Mouse (Mus musculus) limb, embryonic 13.5 days (tissue): ENCODE measurements at regions not wholly inside any gene's neighbourhood (a gene's known extent, or its start where the extent isn't known, plus 50 kb on each side); places are given as distances from the start of the nearest gene placed in this dataset.
A peak's percentile ranks its signal among the peaks of the same experiment; 100 is the strongest.

Experiments used
- ATAC-seq: fragments of 200-750 bp; cut with Nextera tagmentation; 2 replicates; pipeline ENCODE4 v1.8.0; 2017; ENCODE audit warnings: low read depth, moderate number of reproducible peaks, moderate TSS enrichment; ENCODE audit not compliant: low FRiP score
- H3K27ac ChIP-seq: fragments of 300-500 bp; sonication (generic); 2 replicates; pipeline ENCODE4 v1.5.1; 2015; ENCODE audit warnings: inconsistent platforms, mild to moderate bottlenecking, moderate library complexity
- H3K27me3 ChIP-seq: fragments of 300-500 bp; sonication (generic); 2 replicates; pipeline ENCODE4 v1.6.1; 2015; ENCODE audit warnings: mild to moderate bottlenecking, inconsistent platforms
- H3K36me3 ChIP-seq: fragments of 300-500 bp; sonication (generic); 2 replicates; pipeline ENCODE4 v1.6.1; 2015; ENCODE audit warnings: inconsistent platforms, mild to moderate bottlenecking, moderate library complexity
- H3K4me1 ChIP-seq: fragments of 300-500 bp; sonication (generic); 2 replicates; pipeline ENCODE4 v1.6.1; 2015; ENCODE audit warnings: inconsistent platforms
- H3K4me2 ChIP-seq: fragments of 300-500 bp; sonication (generic); replicated peaks from 2 replicates; pipeline ENCODE4 v1.6.1; 2015; ENCODE audit warnings: inconsistent platforms, mild to moderate bottlenecking, moderate library complexity
- H3K4me3 ChIP-seq: fragments of 300-500 bp; sonication (generic); 2 replicates; pipeline ENCODE4 v1.5.1; 2015; ENCODE audit warnings: moderate library complexity, mild to moderate bottlenecking, inconsistent platforms
- H3K9ac ChIP-seq: fragments of 300-500 bp; sonication (generic); 2 replicates; pipeline ENCODE4 v1.6.1; 2015; ENCODE audit warnings: mild to moderate bottlenecking, inconsistent platforms
- H3K9me3 ChIP-seq: fragments of 300-500 bp; sonication (generic); 2 replicates; pipeline ENCODE4 v1.6.1; 2016; ENCODE audit warnings: inconsistent platforms
- WGBS: fragments of 180-500 bp; shearing (Covaris S2); methylation state at CpG from one replicate; pipeline ENCODE4 v1.1.7; 2015; 5-methylcytosine and 5-hydroxymethylcytosine counted together

- no peak for ATAC-seq
- H3K27me3 ChIP-seq: no peaks in the 10 kb centered on the region
- no peak overlapping the region for H3K4me3 ChIP-seq
- WGBS: 87% methylated on average over 6 of the region's 6 CpGs
- no peak overlapping the region for H3K9ac ChIP-seq
- H3K4me1 ChIP-seq: no peaks in the 10 kb centered on the region
- no peak overlapping the region for H3K27ac ChIP-seq
- no peaks in the 10 kb centered on the region for H3K9me3 ChIP-seq
- H3K36me3 ChIP-seq: no peaks in the 10 kb centered on the region
- no peak overlapping the region for H3K4me2 ChIP-seq
Measured at GRCm38 (mm10) chr1:83701696-83702404, 293.9 kb upstream of the Sphkap start.

GRCm38 (mm10) chr1:83697422-83697821 lies 289.4 kb upstream of the Sphkap start:
- Histone ChIP-seq H3K9me3 (no peaks in the 10 kb centered on the region), H3K9ac (no peak overlapping the region), H3K4me2 (no peak overlapping the region), H3K4me3 (no peak overlapping the region), H3K27ac (no peak overlapping the region), H3K27me3 (no peaks in the 10 kb centered on the region), H3K4me1 (no peaks in the 10 kb centered on the region), H3K36me3 (no peaks in the 10 kb centered on the region)
- WGBS: 10% methylated on average over 6 of the region's 6 CpGs
- ATAC-seq: no peak

DNA sequence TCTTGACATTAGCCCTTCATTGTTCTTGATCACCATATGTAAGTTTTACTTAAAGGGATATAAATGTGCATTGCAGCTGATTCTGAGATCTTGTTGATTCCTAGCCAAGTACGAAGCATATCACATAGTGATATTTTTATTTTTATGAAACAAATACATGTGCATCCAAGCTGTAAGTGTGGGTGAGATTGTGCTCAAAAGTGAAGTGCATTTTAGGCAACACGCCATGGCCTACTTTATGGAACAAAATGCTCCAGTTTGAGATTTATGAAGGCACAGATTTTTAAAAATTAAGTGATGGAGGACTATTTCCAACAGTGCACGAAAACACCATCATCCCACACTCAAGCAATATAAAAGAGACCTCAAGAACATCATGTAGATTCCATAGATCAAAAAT lies 277.2 kb upstream of the Sphkap start:
- WGBS: 75% methylated on average over 3 of the region's 3 CpGs
- Histone ChIP-seq H3K9me3 (no peaks in the 10 kb centered on the region), H3K9ac (no peak overlapping the region), H3K4me1 (no peaks in the 10 kb centered on the region), H3K4me2 (no peak overlapping the region), H3K27ac (no peak overlapping the region), H3K4me3 (no peak overlapping the region), H3K36me3 (no peaks in the 10 kb centered on the region), H3K27me3 (no peaks in the 10 kb centered on the region)
- ATAC-seq: no peak

- Histone ChIP-seq H3K27ac (no peak overlapping the region), H3K27me3 (no peaks in the 10 kb centered on the region)
- 72% methylated on average over 2 of the region's 2 CpGs for WGBS
Measured at GRCm38 (mm10) chr1:83665326-83665725, 257.3 kb upstream of the Sphkap start.

DNA sequence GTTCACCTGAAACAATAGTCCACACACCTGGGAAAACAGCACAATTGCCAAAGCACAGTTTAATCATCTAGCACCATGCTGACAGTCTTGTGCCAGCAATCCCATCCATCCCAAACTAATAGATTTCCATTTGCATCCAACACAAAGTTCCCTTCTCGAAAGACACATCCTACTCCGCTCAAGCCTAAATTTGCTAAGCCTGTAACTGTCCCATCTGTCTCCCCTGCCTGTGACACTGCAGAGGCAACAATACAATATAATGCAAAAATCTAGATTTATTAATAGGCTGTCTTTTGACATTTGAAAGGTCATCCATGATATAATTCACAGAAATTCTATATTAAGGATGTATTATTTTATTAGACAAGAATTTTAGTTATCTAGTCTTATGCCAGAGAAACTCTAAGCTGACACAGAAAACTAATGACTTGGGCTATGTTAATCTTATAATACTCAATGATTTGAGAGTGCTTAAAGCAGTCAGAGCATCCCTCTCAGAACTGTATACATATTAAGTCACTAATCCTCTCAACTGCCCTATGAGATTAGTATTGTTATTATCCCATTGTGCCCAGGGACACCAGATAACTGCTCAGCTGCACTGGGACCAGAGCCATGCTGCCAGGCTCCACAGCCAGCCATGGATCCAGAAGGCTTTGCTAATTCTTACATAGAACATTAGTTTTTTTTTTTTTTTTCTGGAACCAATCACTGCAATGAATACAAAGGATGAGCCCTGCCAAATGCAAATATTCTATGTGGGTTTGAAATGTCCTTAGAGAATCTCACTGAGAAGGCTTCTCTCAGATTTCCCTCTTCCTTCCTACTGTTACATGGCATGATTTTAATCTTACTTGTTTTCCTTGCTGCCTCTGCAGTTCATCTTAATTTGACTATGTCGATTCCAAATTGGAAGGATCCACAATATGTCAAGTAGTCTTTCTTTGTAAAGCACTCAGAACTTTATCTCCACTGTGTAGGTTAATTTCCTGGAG lies 254.1 kb upstream of the Sphkap start:
- Histone ChIP-seq H3K4me2 (no peak overlapping the region), H3K4me3 (no peak overlapping the region), H3K4me1 (no peaks in the 10 kb centered on the region), H3K9me3 (no peaks in the 10 kb centered on the region), H3K27me3 (no peaks in the 10 kb centered on the region), H3K27ac (no peak overlapping the region), H3K9ac (no peak overlapping the region), H3K36me3 (no peaks in the 10 kb centered on the region)
- ATAC-seq: no peak
- WGBS: 88% methylated on average over 3 of the region's 3 CpGs

More at GRCm38 (mm10) chr1:83665326-83665725, 257.3 kb upstream of the Sphkap start:
- ATAC-seq: no peak
- H3K9ac ChIP-seq: no peak overlapping the region
- H3K4me2 ChIP-seq: no peak overlapping the region
- no peaks in the 10 kb centered on the region for H3K36me3 ChIP-seq
- H3K4me3 ChIP-seq: no peak overlapping the region
- no peaks in the 10 kb centered on the region for H3K9me3 ChIP-seq
- H3K4me1 ChIP-seq: no peaks in the 10 kb centered on the region

- no peak overlapping the region for H3K4me2 ChIP-seq
- H3K4me1 ChIP-seq: no peaks in the 10 kb centered on the region
- no peaks in the 10 kb centered on the region for H3K9me3 ChIP-seq
- no peaks in the 10 kb centered on the region for H3K36me3 ChIP-seq
- WGBS: 85% methylated on average over 2 of the region's 2 CpGs
- no peak overlapping the region for H3K9ac ChIP-seq
- H3K4me3 ChIP-seq: no peak overlapping the region
- ATAC-seq: no peak
- no peak overlapping the region for H3K27ac ChIP-seq
- H3K27me3 ChIP-seq: no peaks in the 10 kb centered on the region
Measured at GRCm38 (mm10) chr1:83653661-83654060, 245.7 kb upstream of the Sphkap start.

GRCm38 (mm10) chr1:83645606-83646005 lies 237.6 kb upstream of the Sphkap start:
- H3K4me1 ChIP-seq: no peaks in the 10 kb centered on the region
- no peaks in the 10 kb centered on the region for H3K9me3 ChIP-seq
- no peaks in the 10 kb centered on the region for H3K27me3 ChIP-seq
- no peak overlapping the region for H3K9ac ChIP-seq
- no peaks in the 10 kb centered on the region for H3K36me3 ChIP-seq
- no peak overlapping the region for H3K4me2 ChIP-seq
- WGBS: 88% methylated on average over 1 of the region's 1 CpGs
- no peak overlapping the region for H3K27ac ChIP-seq
- no peak overlapping the region for H3K4me3 ChIP-seq
- ATAC-seq: no peak

- Histone ChIP-seq H3K27me3 (no peaks in the 10 kb centered on the region), H3K4me3 (no peak overlapping the region), H3K36me3 (no peaks in the 10 kb centered on the region), H3K27ac (no peak overlapping the region), H3K9ac (no peak overlapping the region), H3K4me1 (no peaks in the 10 kb centered on the region), H3K4me2 (no peak overlapping the region), H3K9me3 (no peaks in the 10 kb centered on the region)
- ATAC-seq: no peak
Measured at GRCm38 (mm10) chr1:83642656-83643055, 234.7 kb upstream of the Sphkap start.

GRCm38 (mm10) chr1:83636051-83636450 lies 228.1 kb upstream of the Sphkap start:
- Histone ChIP-seq H3K27me3 (no peaks in the 10 kb centered on the region), H3K9me3 (no peaks in the 10 kb centered on the region), H3K27ac (no peak overlapping the region), H3K4me2 (no peak overlapping the region), H3K36me3 (no peaks in the 10 kb centered on the region), H3K9ac (no peak overlapping the region), H3K4me3 (no peak overlapping the region), H3K4me1 (no peaks in the 10 kb centered on the region)
- 84% methylated on average over 3 of the region's 3 CpGs for WGBS
- no peak for ATAC-seq

DNA sequence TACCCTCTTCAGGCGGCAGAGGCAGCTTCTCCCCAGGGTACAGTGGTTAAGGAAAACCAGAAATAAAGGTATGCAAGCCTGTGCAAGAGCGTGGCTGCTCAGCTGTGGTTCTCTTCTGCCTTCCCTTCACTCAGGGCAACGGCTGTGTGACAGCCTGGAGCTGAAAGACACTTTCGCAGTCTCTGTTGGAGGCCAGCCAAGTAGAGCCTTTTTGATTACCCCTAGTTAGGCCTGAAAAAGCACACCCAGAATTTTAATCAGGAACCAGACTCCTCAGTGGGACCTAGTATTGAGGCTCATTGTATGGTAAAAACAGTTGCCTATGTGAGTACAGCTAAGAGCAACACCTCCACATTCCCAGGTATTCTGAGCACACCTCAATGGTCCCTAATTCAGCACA lies 223.8 kb upstream of the Sphkap start:
- Histone ChIP-seq H3K36me3 (no peaks in the 10 kb centered on the region), H3K27me3 (no peaks in the 10 kb centered on the region), H3K9me3 (no peaks in the 10 kb centered on the region), H3K4me1 (no peaks in the 10 kb centered on the region), H3K9ac (no peak overlapping the region), H3K4me2 (no peak overlapping the region), H3K4me3 (no peak overlapping the region), H3K27ac (no peak overlapping the region)
- peak; percentile 67; the same call in 1 of the 2 replicates for ATAC-seq
- WGBS: 34% methylated on average over 4 of the region's 4 CpGs

DNA sequence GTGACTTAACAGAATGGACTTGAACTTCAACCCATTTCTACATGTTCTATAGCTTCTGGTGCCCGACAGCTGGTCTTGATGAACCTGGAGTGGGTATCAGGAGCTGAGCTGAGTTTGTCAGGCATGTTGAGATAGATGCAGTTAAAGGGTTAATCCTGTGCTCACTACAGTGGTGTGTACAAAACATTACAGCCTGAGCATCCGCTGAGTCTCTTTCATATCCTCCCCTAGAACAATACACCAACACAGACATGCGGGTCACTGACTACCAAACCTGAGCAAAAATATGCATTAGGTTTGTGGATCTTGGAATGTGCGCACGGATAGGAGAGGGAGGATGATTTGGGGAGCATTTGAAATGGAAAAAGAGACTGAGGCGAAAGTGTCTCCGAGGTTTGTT lies 223.4 kb upstream of the Sphkap start:
- H3K9ac ChIP-seq: no peak overlapping the region

GRCm38 (mm10) chr1:83587258-83587657 lies 179.3 kb upstream of the Sphkap start:
- ATAC-seq: no peak
- no peaks in the 10 kb centered on the region for H3K36me3 ChIP-seq
- H3K4me2 ChIP-seq: no peak overlapping the region
- no peak overlapping the region for H3K9ac ChIP-seq
- no peak overlapping the region for H3K4me3 ChIP-seq
- WGBS: 86% methylated on average over 1 of the region's 1 CpGs
- no peak overlapping the region for H3K27ac ChIP-seq
- H3K27me3 ChIP-seq: no peaks in the 10 kb centered on the region
- H3K4me1 ChIP-seq: no peaks in the 10 kb centered on the region
- H3K9me3 ChIP-seq: no peaks in the 10 kb centered on the region

More for the DNA sequence above, 223.4 kb upstream of the Sphkap start:
- Histone ChIP-seq H3K27me3 (no peaks in the 10 kb centered on the region), H3K36me3 (no peaks in the 10 kb centered on the region), H3K9me3 (no peaks in the 10 kb centered on the region), H3K4me3 (no peak overlapping the region), H3K27ac (no peak overlapping the region), H3K4me1 (no peaks in the 10 kb centered on the region), H3K4me2 (no peak overlapping the region)
- 79% methylated on average over 7 of the region's 7 CpGs for WGBS
- ATAC-seq: no peak
